Mouse (Mus musculus): ENCODE measurements at regions not wholly inside any gene's neighbourhood (a gene's known extent, or its start where the extent isn't known, plus 50 kb on each side); places are given as distances from the start of the nearest gene placed in this dataset.

GRCm38 (mm10) chr17:50448693-50449092, 60.5 kb upstream of the Plcl2 start:
- no peaks in the 10 kb centered on the region for H3K36me3 ChIP-seq (replicated peaks)
- TF ChIP-seq GATA1 (IDR thresholded peaks at IDR 0.05; ENCODE audit: borderline replicate concordance, low read length): no peak
- no peak for TF ChIP-seq TAL1 (conservative IDR thresholded peaks at IDR 0.05; ENCODE audit: low read depth, low read length)
- no peak for TF ChIP-seq POLR2AphosphoS5 (IDR thresholded peaks at IDR 0.05; ENCODE audit: insufficient replicate concordance, low read depth, low read length)
- no peak for TF ChIP-seq CTCF (IDR thresholded peaks at IDR 0.05; ENCODE audit: low read depth, low read length)
- no peak for TF ChIP-seq GATA2 (IDR thresholded peaks at IDR 0.05; ENCODE audit: borderline replicate concordance, low read depth, low read length)
- peaks cover 43% of the 10 kb centered on the region for H3K9me3 ChIP-seq (replicated peaks)
- H3K4me3 ChIP-seq (ENCODE audit: low read depth, low read length): no peak overlapping the region
- no peaks in the 10 kb centered on the region for H3K4me1 ChIP-seq (ENCODE audit: insufficient read depth, low read depth, low read length)
- ATAC-seq (ENCODE audit: extremely low read depth, insufficient number of reproducible peaks, low FRiP score, poor library complexity, severe bottlenecking): no peak
- DNase-seq (ENCODE audit: low spot score): no peak
- H3K27me3 ChIP-seq (ENCODE audit: insufficient read depth, low read length): no peaks in the 10 kb centered on the region

- no peaks in the 10 kb centered on the region for H3K36me3 ChIP-seq (replicated peaks)
- H3K27me3 ChIP-seq (ENCODE audit: insufficient read depth, low read length): no peaks in the 10 kb centered on the region
- no peak overlapping the region for H3K4me3 ChIP-seq (ENCODE audit: low read depth, low read length)
- DNase-seq (ENCODE audit: low spot score): no peak
- peaks cover 45% of the 10 kb centered on the region for H3K9me3 ChIP-seq (replicated peaks)
- no peaks in the 10 kb centered on the region for H3K4me1 ChIP-seq (ENCODE audit: insufficient read depth, low read depth, low read length)
- ATAC-seq (ENCODE audit: extremely low read depth, insufficient number of reproducible peaks, low FRiP score, poor library complexity, severe bottlenecking): no peak
- TF ChIP-seq TAL1 (conservative IDR thresholded peaks at IDR 0.05; ENCODE audit: low read depth, low read length) (no peak), CTCF (IDR thresholded peaks at IDR 0.05; ENCODE audit: low read depth, low read length) (no peak), GATA2 (IDR thresholded peaks at IDR 0.05; ENCODE audit: borderline replicate concordance, low read depth, low read length) (no peak), POLR2AphosphoS5 (IDR thresholded peaks at IDR 0.05; ENCODE audit: insufficient replicate concordance, low read depth, low read length) (no peak), GATA1 (IDR thresholded peaks at IDR 0.05; ENCODE audit: borderline replicate concordance, low read length) (no peak)
Observed at GRCm38 (mm10) chr17:50451606-50452005, 57.6 kb upstream of the Plcl2 start.

GRCm38 (mm10) chr17:50453524-50453923, 55.7 kb upstream of the Plcl2 start:
- Histone ChIP-seq H3K27me3 (ENCODE audit: insufficient read depth, low read length) (no peaks in the 10 kb centered on the region), H3K9me3 (replicated peaks) (peaks cover 53% of the 10 kb centered on the region), H3K36me3 (replicated peaks) (no peaks in the 10 kb centered on the region), H3K4me1 (ENCODE audit: insufficient read depth, low read depth, low read length) (no peaks in the 10 kb centered on the region), H3K4me3 (ENCODE audit: low read depth, low read length) (no peak overlapping the region)
- ATAC-seq (ENCODE audit: extremely low read depth, insufficient number of reproducible peaks, low FRiP score, poor library complexity, severe bottlenecking) (no peak), DNase-seq (ENCODE audit: low spot score) (no peak)
- TF ChIP-seq GATA1 (IDR thresholded peaks at IDR 0.05; ENCODE audit: borderline replicate concordance, low read length) (no peak), POLR2AphosphoS5 (IDR thresholded peaks at IDR 0.05; ENCODE audit: insufficient replicate concordance, low read depth, low read length) (no peak), CTCF (IDR thresholded peaks at IDR 0.05; ENCODE audit: low read depth, low read length) (no peak)

GRCm38 (mm10) chr17:50453956-50454355, 55.2 kb upstream of the Plcl2 start:
- no peaks in the 10 kb centered on the region for H3K4me1 ChIP-seq (ENCODE audit: insufficient read depth, low read depth, low read length)
- ATAC-seq (ENCODE audit: extremely low read depth, insufficient number of reproducible peaks, low FRiP score, poor library complexity, severe bottlenecking): no peak
- no peak for DNase-seq (ENCODE audit: low spot score)
- TF ChIP-seq TAL1 (conservative IDR thresholded peaks at IDR 0.05; ENCODE audit: low read depth, low read length) (no peak), POLR2AphosphoS5 (IDR thresholded peaks at IDR 0.05; ENCODE audit: insufficient replicate concordance, low read depth, low read length) (no peak), GATA1 (IDR thresholded peaks at IDR 0.05; ENCODE audit: borderline replicate concordance, low read length) (no peak), CTCF (IDR thresholded peaks at IDR 0.05; ENCODE audit: low read depth, low read length) (no peak), GATA2 (IDR thresholded peaks at IDR 0.05; ENCODE audit: borderline replicate concordance, low read depth, low read length) (no peak)
- H3K4me3 ChIP-seq (ENCODE audit: low read depth, low read length): no peak overlapping the region
- peaks cover 58% of the 10 kb centered on the region for H3K9me3 ChIP-seq (replicated peaks)
- H3K27me3 ChIP-seq (ENCODE audit: insufficient read depth, low read length): no peaks in the 10 kb centered on the region
- no peaks in the 10 kb centered on the region for H3K36me3 ChIP-seq (replicated peaks)

- H3K4me3 ChIP-seq (ENCODE audit: low read depth, low read length): no peak overlapping the region
- no peaks in the 10 kb centered on the region for H3K4me1 ChIP-seq (ENCODE audit: insufficient read depth, low read depth, low read length)
- DNase-seq (ENCODE audit: low spot score): no peak
- no peaks in the 10 kb centered on the region for H3K27me3 ChIP-seq (ENCODE audit: insufficient read depth, low read length)
- no peak for TF ChIP-seq CTCF (IDR thresholded peaks at IDR 0.05; ENCODE audit: low read depth, low read length)
- no peak for TF ChIP-seq TAL1 (conservative IDR thresholded peaks at IDR 0.05; ENCODE audit: low read depth, low read length)
- TF ChIP-seq GATA1 (IDR thresholded peaks at IDR 0.05; ENCODE audit: borderline replicate concordance, low read length): no peak
- no peak for TF ChIP-seq POLR2AphosphoS5 (IDR thresholded peaks at IDR 0.05; ENCODE audit: insufficient replicate concordance, low read depth, low read length)
- no peak for TF ChIP-seq GATA2 (IDR thresholded peaks at IDR 0.05; ENCODE audit: borderline replicate concordance, low read depth, low read length)
- H3K36me3 ChIP-seq (replicated peaks): no peaks in the 10 kb centered on the region
- peaks cover 64% of the 10 kb centered on the region for H3K9me3 ChIP-seq (replicated peaks)
- ATAC-seq (ENCODE audit: extremely low read depth, insufficient number of reproducible peaks, low FRiP score, poor library complexity, severe bottlenecking): no peak
Observed at GRCm38 (mm10) chr17:50454917-50455316, 54.3 kb upstream of the Plcl2 start.

GRCm38 (mm10) chr17:50455719-50456118, 53.5 kb upstream of the Plcl2 start:
- ATAC-seq (ENCODE audit: extremely low read depth, insufficient number of reproducible peaks, low FRiP score, poor library complexity, severe bottlenecking): no peak
- Histone ChIP-seq H3K9me3 (replicated peaks) (peaks cover 62% of the 10 kb centered on the region), H3K36me3 (replicated peaks) (no peaks in the 10 kb centered on the region), H3K4me3 (ENCODE audit: low read depth, low read length) (no peak overlapping the region), H3K27me3 (ENCODE audit: insufficient read depth, low read length) (no peaks in the 10 kb centered on the region), H3K4me1 (ENCODE audit: insufficient read depth, low read depth, low read length) (no peaks in the 10 kb centered on the region)
- TF ChIP-seq GATA1 (IDR thresholded peaks at IDR 0.05; ENCODE audit: borderline replicate concordance, low read length) (no peak), TAL1 (conservative IDR thresholded peaks at IDR 0.05; ENCODE audit: low read depth, low read length) (no peak), POLR2AphosphoS5 (IDR thresholded peaks at IDR 0.05; ENCODE audit: insufficient replicate concordance, low read depth, low read length) (no peak), GATA2 (IDR thresholded peaks at IDR 0.05; ENCODE audit: borderline replicate concordance, low read depth, low read length) (no peak), CTCF (IDR thresholded peaks at IDR 0.05; ENCODE audit: low read depth, low read length) (no peak)
- DNase-seq (ENCODE audit: low spot score): no peak

All from G1E (cell line).